Mouse (Mus musculus): ENCODE data around the gene Cntn3.
"Not testable (repeated sequence)": the region's sequence is repeated elsewhere in the genome, so short reads cannot be mapped to it uniquely, and the experiment has no call there.

The Cntn3 gene

GRCm38 (mm10) chr6:102573001-102573400 is at the start of gene Cntn3:
Gene Cntn3 (minus strand): TSS chr6:102573101.
- DNase-seq (ENCODE audit: extremely low spot score): not testable (repeated sequence)

GRCm38 (mm10) chr6:102600773-102601172 is 27.9 kb upstream of the Cntn3 start:
- DNase-seq (ENCODE audit: extremely low spot score): no peak

- no peak for DNase-seq (ENCODE audit: extremely low spot score)
These were observed 24.9 kb upstream of the Cntn3 start for GRCm38 (mm10) chr6:102597756-102598155.

- DNase-seq (ENCODE audit: extremely low spot score): no peak
These were observed 17.2 kb upstream of the Cntn3 start for GRCm38 (mm10) chr6:102590151-102590550.

GRCm38 (mm10) chr6:102589311-102589710 is 16.4 kb upstream of the Cntn3 start:
- DNase-seq (ENCODE audit: extremely low spot score): no peak

GRCm38 (mm10) chr6:102586056-102586455 is 13.2 kb upstream of the Cntn3 start:
- no peak for DNase-seq (ENCODE audit: extremely low spot score)

- no peak for DNase-seq (ENCODE audit: extremely low spot score)
These were observed 10.7 kb upstream of the Cntn3 start for GRCm38 (mm10) chr6:102583578-102583977.

GRCm38 (mm10) chr6:102567496-102567895 is 5.4 kb downstream of the Cntn3 start:
- DNase-seq (ENCODE audit: extremely low spot score): no peak

- DNase-seq (ENCODE audit: extremely low spot score): no peak
These were observed 7.7 kb downstream of the Cntn3 start for GRCm38 (mm10) chr6:102565228-102565627.

- DNase-seq (ENCODE audit: extremely low spot score): peak; percentile 85
These were observed 8.7 kb downstream of the Cntn3 start for GRCm38 (mm10) chr6:102564011-102564731.

- DNase-seq (ENCODE audit: extremely low spot score): peak; percentile 7
These were observed 9.5 kb downstream of the Cntn3 start for GRCm38 (mm10) chr6:102563431-102563830.

GRCm38 (mm10) chr6:102557521-102557920 is 15.4 kb downstream of the Cntn3 start:
- no peak for DNase-seq (ENCODE audit: extremely low spot score)

GRCm38 (mm10) chr6:102556497-102556896 is 16.4 kb downstream of the Cntn3 start:
- no peak for DNase-seq (ENCODE audit: extremely low spot score)

- no peak for DNase-seq (ENCODE audit: extremely low spot score)
These were observed 17.0 kb downstream of the Cntn3 start for GRCm38 (mm10) chr6:102555814-102556437.

GRCm38 (mm10) chr6:102555067-102555657 is 17.7 kb downstream of the Cntn3 start:
- no peak for DNase-seq (ENCODE audit: extremely low spot score)

GRCm38 (mm10) chr6:102541633-102542412 is 31.1 kb downstream of the Cntn3 start:
- DNase-seq (ENCODE audit: extremely low spot score): no peak

- no peak for DNase-seq (ENCODE audit: extremely low spot score)
These were observed 37.3 kb downstream of the Cntn3 start for GRCm38 (mm10) chr6:102535599-102535998.

- DNase-seq (ENCODE audit: extremely low spot score): no peak
These were observed 49.9 kb downstream of the Cntn3 start for GRCm38 (mm10) chr6:102523037-102523436.

- no peak for DNase-seq (ENCODE audit: extremely low spot score)
These were observed 51.9 kb downstream of the Cntn3 start for GRCm38 (mm10) chr6:102520977-102521376.

GRCm38 (mm10) chr6:102515231-102515630 is 57.7 kb downstream of the Cntn3 start:
- DNase-seq (ENCODE audit: extremely low spot score): no peak

- no peak for DNase-seq (ENCODE audit: extremely low spot score)
These were observed 60.8 kb downstream of the Cntn3 start for GRCm38 (mm10) chr6:102512085-102512484.

GRCm38 (mm10) chr6:102485509-102485908 is 87.4 kb downstream of the Cntn3 start:
- no peak for DNase-seq (ENCODE audit: extremely low spot score)

All from embryo, embryonic 9.5 days (tissue).